Mouse (Mus musculus): ENCODE measurements around the gene Obscn.

DNA sequence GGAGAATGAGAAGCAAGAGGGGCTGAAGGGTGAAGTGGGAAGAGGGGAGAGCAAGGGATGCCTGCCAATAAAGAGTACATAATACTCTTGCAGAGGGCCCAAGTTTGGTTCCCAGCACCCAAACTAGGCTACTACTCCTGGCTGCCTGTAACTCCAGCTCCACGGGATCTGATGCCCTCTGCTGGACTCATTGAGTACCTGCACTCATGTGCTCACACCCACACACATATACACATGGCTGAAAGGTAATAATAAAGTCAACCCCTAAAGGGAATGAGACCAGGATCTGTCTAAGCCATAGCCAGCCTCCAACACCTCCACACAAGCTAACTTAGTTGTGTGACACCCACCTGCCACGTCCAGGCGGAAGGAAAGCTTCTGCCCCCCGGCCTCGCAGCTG lies 30.3 kb downstream of the Obscn start:
- TF ChIP-seq CTCF (IDR thresholded peaks at IDR 0.05) (no peak), EP300 (IDR thresholded peaks at IDR 0.05) (no peak)
